Mouse (Mus musculus): ENCODE measurements around the gene Ufsp1. TPM values are rescaled to one million over a fixed set of nuclear protein-coding genes. Genes with fewer than 3 reads are reported as not detected.

Gene Ufsp1
- total and polyA plus RNA-seq, 2 experiments from 2014 or later, result 32.1 to 35.5 TPM

GRCm38 (mm10) chr5:137338663-137339289, 44.3 kb downstream of the Ufsp1 start:
- 3% methylated on average over 11 of the region's 11 CpGs for WGBS
- Histone ChIP-seq H3K27me3 (ENCODE audit: insufficient read depth, low read length) (no peaks in the 10 kb centered on the region), H3K27ac (peak overlapping the region; percentile 70), H3K9ac (replicated peaks; ENCODE audit: low read length) (peak overlapping the region; percentile 56), H3K4me2 (ENCODE audit: low read depth, low read length) (peak overlapping the region; percentile 67), H3K9me3 (ENCODE audit: low read length) (0 out of 2 replicates have a peak, but pooled peaks cover 1% of the 10 kb centered on the region), H3K36me3 (ENCODE audit: insufficient read depth, low read length) (no peaks in the 10 kb centered on the region), H3K4me3 (ENCODE audit: low read length) (peak overlapping the region; percentile 40), H3K4me1 (ENCODE audit: insufficient read depth, low read length) (peaks cover 9% of the 10 kb centered on the region)
- ATAC-seq (peak; percentile 36), DNase-seq (ENCODE audit: low spot score) (peak; percentile 66)
- TF ChIP-seq CTCF (IDR thresholded peaks at IDR 0.05; ENCODE audit: low read depth), result no peak

- 1% methylated on average over 22 of the region's 22 CpGs for WGBS
- TF ChIP-seq CTCF (IDR thresholded peaks at IDR 0.05; ENCODE audit: low read depth), result no peak
- peak overlapping the region; percentile 70 for H3K27ac ChIP-seq
- peaks cover 9% of the 10 kb centered on the region for H3K4me1 ChIP-seq (ENCODE audit: insufficient read depth, low read length)
- DNase-seq (ENCODE audit: low spot score) (peak; percentile 64), ATAC-seq (peak; percentile 68)
- H3K4me3 ChIP-seq (ENCODE audit: low read length), result peak overlapping the region; percentile 40
- H3K36me3 ChIP-seq (ENCODE audit: insufficient read depth, low read length), result no peaks in the 10 kb centered on the region
- peak overlapping the region; percentile 67 for H3K4me2 ChIP-seq (ENCODE audit: low read depth, low read length)
- no peaks in the 10 kb centered on the region for H3K27me3 ChIP-seq (ENCODE audit: insufficient read depth, low read length)
- H3K9me3 ChIP-seq (ENCODE audit: low read length), result 0 out of 2 replicates have a peak, but pooled peaks cover 2% of the 10 kb centered on the region
- peak overlapping the region; percentile 56 for H3K9ac ChIP-seq (replicated peaks; ENCODE audit: low read length)
Observed at GRCm38 (mm10) chr5:137339290-137339979, 45.0 kb downstream of the Ufsp1 start.

GRCm38 (mm10) chr5:137340222-137340621, 45.8 kb downstream of the Ufsp1 start:
- Histone ChIP-seq H3K9me3 (ENCODE audit: low read length) (0 out of 2 replicates have a peak, but pooled peaks cover 2% of the 10 kb centered on the region), H3K36me3 (ENCODE audit: insufficient read depth, low read length) (no peaks in the 10 kb centered on the region), H3K4me1 (ENCODE audit: insufficient read depth, low read length) (peaks cover 9% of the 10 kb centered on the region), H3K4me3 (ENCODE audit: low read length) (no peak overlapping the region), H3K27me3 (ENCODE audit: insufficient read depth, low read length) (no peaks in the 10 kb centered on the region), H3K27ac (peak overlapping the region; percentile 70), H3K9ac (replicated peaks; ENCODE audit: low read length) (no peak overlapping the region; the same call in 1 of the 2 replicates), H3K4me2 (ENCODE audit: low read depth, low read length) (peak overlapping the region; percentile 67; the same call in 1 of the 2 replicates)
- WGBS, result 72% methylated on average over 6 of the region's 6 CpGs
- ATAC-seq (no peak), DNase-seq (ENCODE audit: low spot score) (no peak)
- TF ChIP-seq CTCF (IDR thresholded peaks at IDR 0.05; ENCODE audit: low read depth), result no peak

GRCm38 (mm10) chr5:137342407-137343012, 48.1 kb downstream of the Ufsp1 start:
- TF ChIP-seq CTCF (IDR thresholded peaks at IDR 0.05; ENCODE audit: low read depth), result no peak
- Histone ChIP-seq H3K4me1 (ENCODE audit: insufficient read depth, low read length) (peaks cover 9% of the 10 kb centered on the region), H3K36me3 (ENCODE audit: insufficient read depth, low read length) (no peaks in the 10 kb centered on the region), H3K27me3 (ENCODE audit: insufficient read depth, low read length) (no peaks in the 10 kb centered on the region), H3K4me2 (ENCODE audit: low read depth, low read length) (no peak overlapping the region), H3K4me3 (ENCODE audit: low read length) (no peak overlapping the region), H3K9ac (replicated peaks; ENCODE audit: low read length) (no peak overlapping the region), H3K27ac (no peak overlapping the region), H3K9me3 (ENCODE audit: low read length) (0 out of 2 replicates have a peak, but pooled peaks cover 2% of the 10 kb centered on the region)
- DNase-seq (ENCODE audit: low spot score) (no peak), ATAC-seq (no peak)
- 74% methylated on average over 7 of the region's 7 CpGs for WGBS

GRCm38 (mm10) chr5:137343412-137343811, 49.0 kb downstream of the Ufsp1 start:
- WGBS, result 96% methylated on average over 5 of the region's 5 CpGs
- ATAC-seq, result no peak
- Histone ChIP-seq H3K4me3 (ENCODE audit: low read length) (no peak overlapping the region), H3K36me3 (ENCODE audit: insufficient read depth, low read length) (no peaks in the 10 kb centered on the region), H3K4me2 (ENCODE audit: low read depth, low read length) (no peak overlapping the region), H3K4me1 (ENCODE audit: insufficient read depth, low read length) (peaks cover 9% of the 10 kb centered on the region), H3K27me3 (ENCODE audit: insufficient read depth, low read length) (no peaks in the 10 kb centered on the region), H3K9ac (replicated peaks; ENCODE audit: low read length) (no peak overlapping the region), H3K9me3 (ENCODE audit: low read length) (0 out of 2 replicates have a peak, but pooled peaks cover 2% of the 10 kb centered on the region), H3K27ac (no peak overlapping the region)
- TF ChIP-seq CTCF (IDR thresholded peaks at IDR 0.05; ENCODE audit: low read depth), result no peak
- DNase-seq (ENCODE audit: low spot score), result no peak

- DNase-seq (ENCODE audit: low spot score) (no peak), ATAC-seq (no peak)
- 0 out of 2 replicates have a peak, but pooled peaks cover 2% of the 10 kb centered on the region for H3K9me3 ChIP-seq (ENCODE audit: low read length)
- H3K4me2 ChIP-seq (ENCODE audit: low read depth, low read length), result no peak overlapping the region
- peak; percentile 26; the same call in 1 of the 2 replicates for TF ChIP-seq CTCF (IDR thresholded peaks at IDR 0.05; ENCODE audit: low read depth)
- 0 out of 2 replicates have a peak, but pooled peaks cover 3% of the 10 kb centered on the region for H3K27me3 ChIP-seq (ENCODE audit: insufficient read depth, low read length)
- no peak overlapping the region for H3K4me3 ChIP-seq (ENCODE audit: low read length)
- H3K9ac ChIP-seq (replicated peaks; ENCODE audit: low read length), result no peak overlapping the region
- no peak overlapping the region for H3K27ac ChIP-seq
- H3K4me1 ChIP-seq (ENCODE audit: insufficient read depth, low read length), result peaks cover 12% of the 10 kb centered on the region
- H3K36me3 ChIP-seq (ENCODE audit: insufficient read depth, low read length), result no peaks in the 10 kb centered on the region
Observed at GRCm38 (mm10) chr5:137343869-137344268, 49.4 kb downstream of the Ufsp1 start.

Small RNA genes lying within 50 kb of the gene (microRNA-seq; reads per million reads assigned to microRNA genes)
- gene Mir7036, result 0 to 0.18 reads per million in 2 experiments
- gene Mir8116, result 0 to 0.18 reads per million in 2 experiments

Other genes starting within 250 kb of the Ufsp1 start
- 122 and 123 TPM in 2 replicates for gene Ap1s1, start 248.5 kb upstream of the Ufsp1 start, total RNA-seq (2014; rRNA removed)
- 226 and 230 TPM in 2 replicates for gene Ap1s1, start 248.5 kb upstream of the Ufsp1 start, polyA plus RNA-seq (2015; fragmentation: Nextera tagmentation; extraction: Ambion mirVana)
- gene Serpine1, start 222.4 kb upstream of the Ufsp1 start, total RNA-seq (2014; rRNA removed), result 3.0 and 3.5 TPM in 2 replicates
- 0.10 and 0.25 TPM in 2 replicates for gene Serpine1, start 222.4 kb upstream of the Ufsp1 start, polyA plus RNA-seq (2015; fragmentation: Nextera tagmentation; extraction: Ambion mirVana)
- gene Trim56, start 178.4 kb upstream of the Ufsp1 start, total RNA-seq (2014; rRNA removed), result 3.7 and 7.2 TPM in 2 replicates
- 2.6 and 3.1 TPM in 2 replicates for gene Trim56, start 178.4 kb upstream of the Ufsp1 start, polyA plus RNA-seq (2015; fragmentation: Nextera tagmentation; extraction: Ambion mirVana)
- gene Muc3, start 145.3 kb upstream of the Ufsp1 start, total RNA-seq (2014; rRNA removed), result not detected in 2 replicates
- not detected in 2 replicates for gene Muc3, start 145.3 kb upstream of the Ufsp1 start, polyA plus RNA-seq (2015; fragmentation: Nextera tagmentation; extraction: Ambion mirVana)
- gene Muc3a, start 82.2 kb upstream of the Ufsp1 start, total RNA-seq (2014; rRNA removed), result 0.93 TPM in 1 of 2 replicates, not detected in the other
- gene Muc3a, start 82.2 kb upstream of the Ufsp1 start, polyA plus RNA-seq (2015; fragmentation: Nextera tagmentation; extraction: Ambion mirVana), result 0.49 and 0.61 TPM in 2 replicates
- 210 and 219 TPM in 2 replicates for gene Ache, start 7.1 kb upstream of the Ufsp1 start, total RNA-seq (2014; rRNA removed)
- gene Ache, start 7.1 kb upstream of the Ufsp1 start, polyA plus RNA-seq (2015; fragmentation: Nextera tagmentation; extraction: Ambion mirVana), result 151 and 157 TPM in 2 replicates
- gene Srrt, start 13.0 kb downstream of the Ufsp1 start, total RNA-seq (2014; rRNA removed), result 82.9 and 98.9 TPM in 2 replicates
- 55.5 and 57.0 TPM in 2 replicates for gene Srrt, start 13.0 kb downstream of the Ufsp1 start, polyA plus RNA-seq (2015; fragmentation: Nextera tagmentation; extraction: Ambion mirVana)
- gene Trip6, start 19.8 kb downstream of the Ufsp1 start, total RNA-seq (2014; rRNA removed), result 14.3 and 15.0 TPM in 2 replicates
- 13.9 and 15.5 TPM in 2 replicates for gene Trip6, start 19.8 kb downstream of the Ufsp1 start, polyA plus RNA-seq (2015; fragmentation: Nextera tagmentation; extraction: Ambion mirVana)
- 32.6 and 41.3 TPM in 2 replicates for gene Slc12a9, start 39.0 kb downstream of the Ufsp1 start, total RNA-seq (2014; rRNA removed)
- 27.3 and 27.6 TPM in 2 replicates for gene Slc12a9, start 39.0 kb downstream of the Ufsp1 start, polyA plus RNA-seq (2015; fragmentation: Nextera tagmentation; extraction: Ambion mirVana)
- 18.3 and 18.9 TPM in 2 replicates for gene Ephb4, start 55.5 kb downstream of the Ufsp1 start, total RNA-seq (2014; rRNA removed)
- gene Ephb4, start 55.5 kb downstream of the Ufsp1 start, polyA plus RNA-seq (2015; fragmentation: Nextera tagmentation; extraction: Ambion mirVana), result 4.8 and 5.5 TPM in 2 replicates
- gene Zan, start 182.4 kb downstream of the Ufsp1 start, total RNA-seq (2014; rRNA removed), result 0.43 and 1.6 TPM in 2 replicates
- gene Zan, start 182.4 kb downstream of the Ufsp1 start, polyA plus RNA-seq (2015; fragmentation: Nextera tagmentation; extraction: Ambion mirVana), result 0.15 and 0.25 TPM in 2 replicates
- gene Pop7, start 207.9 kb downstream of the Ufsp1 start, total RNA-seq (2014; rRNA removed), result 62.1 and 83.5 TPM in 2 replicates
- 82.2 and 85.3 TPM in 2 replicates for gene Pop7, start 207.9 kb downstream of the Ufsp1 start, polyA plus RNA-seq (2015; fragmentation: Nextera tagmentation; extraction: Ambion mirVana)
- 20.3 and 21.4 TPM in 2 replicates for gene Gigyf1, start 223.9 kb downstream of the Ufsp1 start, total RNA-seq (2014; rRNA removed)
- gene Gigyf1, start 223.9 kb downstream of the Ufsp1 start, polyA plus RNA-seq (2015; fragmentation: Nextera tagmentation; extraction: Ambion mirVana), result 15.1 and 16.2 TPM in 2 replicates
- not detected in 2 replicates for gene Epo, start 238.6 kb downstream of the Ufsp1 start, total RNA-seq (2014; rRNA removed)
- gene Epo, start 238.6 kb downstream of the Ufsp1 start, polyA plus RNA-seq (2015; fragmentation: Nextera tagmentation; extraction: Ambion mirVana), result not detected in 2 replicates
- 1,135 and 1,251 TPM in 2 replicates for gene Gnb2, start 238.9 kb downstream of the Ufsp1 start, total RNA-seq (2014; rRNA removed)
- 570 and 592 TPM in 2 replicates for gene Gnb2, start 238.9 kb downstream of the Ufsp1 start, polyA plus RNA-seq (2015; fragmentation: Nextera tagmentation; extraction: Ambion mirVana)

All from hindbrain, postnatal 0 days (tissue).